Mouse (Mus musculus) cerebellum, postnatal 10 days (tissue): ENCODE results near the gene Zfp820.
"Not testable (repeated sequence)": the region's sequence is repeated elsewhere in the genome, so short reads cannot be mapped to it uniquely, and the experiment has no call there.

Experiments
- DNase-seq, 2 experiments: peaks; one replicate each; pipeline ENCODE4 v3.0.0; 2021; ENCODE audit warnings: mixed read lengths in 2 of 2

The Zfp820 gene

DNA sequence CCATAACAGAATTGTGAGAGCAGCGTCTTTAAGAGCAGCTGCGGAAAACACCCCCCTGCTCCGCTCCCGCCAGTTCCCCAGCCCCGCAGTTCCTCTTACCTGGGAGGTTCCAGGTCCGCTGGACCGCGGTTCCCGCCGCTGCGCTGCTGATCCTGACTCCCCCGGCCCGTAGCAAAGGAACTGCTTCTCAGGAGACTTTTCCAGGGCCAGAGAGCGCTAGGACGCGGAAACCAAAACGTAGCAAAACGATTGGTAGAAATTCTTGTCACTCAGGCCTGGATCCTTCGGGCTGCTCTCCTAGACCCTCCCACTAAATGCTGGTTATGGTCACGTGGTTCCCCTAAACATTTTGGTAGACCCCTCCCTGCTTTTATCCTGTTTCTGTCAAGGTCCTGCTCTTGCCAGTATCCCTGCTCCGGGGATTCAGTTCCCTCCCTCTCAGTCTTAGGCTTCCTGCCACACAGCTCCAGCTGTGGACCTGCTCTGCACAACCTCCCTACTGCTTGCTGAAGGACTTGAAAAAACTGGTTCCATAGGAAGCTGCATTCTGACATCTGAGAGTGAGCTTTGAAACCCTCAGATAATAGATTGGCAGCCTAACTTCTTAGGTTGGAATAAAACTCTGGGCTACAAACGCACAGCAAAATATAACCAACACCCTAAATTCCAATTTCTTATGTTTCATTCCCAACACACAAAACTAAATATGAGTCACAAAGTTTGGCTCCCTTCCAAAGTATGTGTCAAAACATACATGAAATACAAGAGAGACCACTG lies at the start of gene Zfp820:
TSS of gene Zfp820 (minus strand) at position 228 of the 777 bp plus-strand sequence.
- peak; percentile 73 to 79 for DNase-seq

DNA sequence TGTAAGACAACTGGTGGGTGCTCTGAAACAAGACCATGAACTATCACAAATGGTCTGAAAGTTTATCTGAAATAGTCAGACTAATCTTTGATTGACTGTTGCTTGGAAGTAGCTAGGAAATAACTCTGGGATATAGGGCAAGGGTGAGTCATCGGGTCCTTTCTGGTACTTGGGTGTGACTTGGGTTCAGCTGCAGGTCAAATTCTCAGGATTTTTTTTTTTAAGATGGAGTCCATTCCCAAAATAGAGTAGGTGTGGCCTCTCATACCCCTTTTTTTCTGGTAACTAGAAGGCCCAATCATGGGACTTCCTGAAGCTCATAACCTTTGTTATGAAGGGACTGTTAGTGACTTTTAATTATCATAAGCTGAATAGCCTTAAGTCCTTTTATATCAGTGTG lies 25.7 kb upstream of the Zfp820 start:
- DNase-seq: no peak

DNA sequence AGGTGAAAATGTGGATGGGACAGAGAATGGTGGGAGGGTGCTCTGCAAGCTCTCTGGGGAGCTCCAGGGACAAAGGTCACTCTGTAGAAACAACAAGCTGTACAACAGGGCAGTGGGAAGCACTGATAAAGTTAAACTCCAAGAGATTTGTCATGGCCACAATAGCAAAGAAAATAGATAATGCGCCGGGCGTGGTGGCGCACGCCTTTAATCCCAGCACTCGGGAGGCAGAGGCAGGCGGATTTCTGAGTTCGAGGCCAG lies 680 bp upstream of the Zfp820 start:
- not testable (repeated sequence) for DNase-seq

DNA sequence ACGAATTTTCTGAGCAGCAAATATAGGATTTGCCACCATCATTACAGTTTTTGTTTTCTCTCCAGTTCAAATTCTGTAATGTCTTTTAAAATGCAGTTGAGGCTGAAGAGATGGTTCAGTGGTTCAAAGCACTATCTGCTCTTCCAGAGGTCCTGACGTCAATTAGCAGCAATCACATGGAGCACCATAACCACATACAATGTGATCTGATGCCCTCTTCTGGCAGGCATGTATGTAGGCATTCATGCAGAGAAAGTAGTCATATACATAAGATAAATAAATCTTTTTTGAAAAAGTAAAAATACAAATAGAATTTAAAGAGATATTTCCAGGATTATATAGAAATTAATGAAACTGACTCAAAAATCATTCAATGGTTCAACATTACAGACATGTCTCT lies 7.1 kb downstream of the Zfp820 start:
- DNase-seq: no peak

DNA sequence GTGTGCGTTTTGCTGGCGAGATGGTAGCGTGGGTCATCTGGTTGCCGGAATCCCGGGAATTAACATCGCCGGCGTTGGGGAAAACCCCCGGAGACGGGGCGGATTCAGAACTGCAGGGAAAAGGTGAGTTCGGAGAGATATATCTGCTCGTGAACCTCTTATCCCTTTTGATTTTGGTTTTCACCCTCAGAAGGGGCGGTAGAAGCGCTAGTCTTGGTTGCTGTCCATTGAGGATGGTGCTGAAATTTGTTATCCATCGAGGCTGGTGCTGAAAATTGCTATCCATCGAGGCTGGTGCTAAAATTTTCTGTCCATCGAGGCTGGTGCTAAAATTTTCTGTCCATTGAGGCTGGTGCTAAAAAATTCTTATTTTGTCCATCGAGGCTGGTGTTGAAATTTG lies 44.2 kb downstream of the Zfp820 start:
- DNase-seq: not testable (repeated sequence)

DNA sequence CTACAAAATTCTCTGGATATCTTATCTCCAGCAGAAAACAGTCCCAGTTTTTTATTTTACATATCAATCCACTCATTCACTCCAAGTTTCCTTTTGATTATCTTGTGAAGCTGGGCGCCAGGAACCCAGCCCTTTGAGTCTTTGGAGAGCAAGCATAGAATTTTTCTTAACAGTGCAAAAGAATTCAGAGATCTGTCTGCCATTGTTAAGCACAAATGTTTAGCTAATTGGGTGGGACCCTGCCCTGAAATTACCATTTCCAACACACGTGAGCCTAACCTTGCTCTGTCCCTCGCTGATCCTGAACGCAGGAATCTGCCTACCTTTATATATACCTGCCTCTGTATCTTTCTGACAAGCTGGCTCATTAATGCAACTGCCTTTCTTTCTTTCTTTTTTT lies 53.3 kb downstream of the Zfp820 start:
- no peak for DNase-seq

DNA sequence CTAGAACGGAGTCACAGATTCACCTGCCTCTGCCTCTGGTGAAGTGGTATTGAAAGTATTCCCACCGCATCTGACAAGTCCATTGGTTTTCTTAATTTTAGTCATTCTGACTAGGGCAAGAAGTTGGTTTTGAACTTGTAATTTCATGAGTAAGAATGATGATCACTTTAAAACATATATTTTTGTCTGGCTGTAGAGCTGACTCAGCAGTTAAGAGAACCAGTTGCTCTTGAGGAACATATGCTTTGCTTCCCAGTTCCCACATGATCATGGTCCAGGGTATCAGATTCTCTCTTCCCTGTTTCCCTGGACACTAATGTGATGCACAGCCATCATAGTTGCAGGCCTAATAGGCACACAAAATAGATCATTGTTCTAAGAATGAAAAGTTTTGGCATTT lies 75.2 kb downstream of the Zfp820 start:
- no peak for DNase-seq
